Mouse (Mus musculus) kidney, adult 11 months (tissue): ENCODE data around the gene Rabep1.

Experiments used
- DNase-seq: peaks from one replicate; pipeline ENCODE4 v3.0.0; 2022

Rabep1 gene

GRCm38 (mm10) chr11:70980232-70980631 lies 135.7 kb downstream of the Rabep1 start:
- DNase-seq = no peak

- no peak for DNase-seq
Observed at GRCm38 (mm10) chr11:70980751-70981510, 136.4 kb downstream of the Rabep1 start.

- no peak for DNase-seq
Observed at GRCm38 (mm10) chr11:70982030-70982429, 137.5 kb downstream of the Rabep1 start.

GRCm38 (mm10) chr11:70982557-70983228 lies 138.1 kb downstream of the Rabep1 start, which contains the start of gene C1qbp:
C1qbp (minus strand) TSS chr11:70983026.
- DNase-seq = peak; percentile 89
